Mouse (Mus musculus) 3134 (cell line): ENCODE results near the gene Ccr4.

Source experiments
- DNase-seq: peaks from one replicate; pipeline ENCODE4 v3.0.0-alpha.2; 2011; ENCODE audit warnings: low spot score; ENCODE audit not compliant: insufficient read length; ENCODE audit errors: extremely low read depth

The Ccr4 gene

GRCm38 (mm10) chr9:114504816-114505215 lies at the start of gene Ccr4:
Gene Ccr4, minus strand, starts transcription at chr9:114504916.
- DNase-seq: no peak

DNA sequence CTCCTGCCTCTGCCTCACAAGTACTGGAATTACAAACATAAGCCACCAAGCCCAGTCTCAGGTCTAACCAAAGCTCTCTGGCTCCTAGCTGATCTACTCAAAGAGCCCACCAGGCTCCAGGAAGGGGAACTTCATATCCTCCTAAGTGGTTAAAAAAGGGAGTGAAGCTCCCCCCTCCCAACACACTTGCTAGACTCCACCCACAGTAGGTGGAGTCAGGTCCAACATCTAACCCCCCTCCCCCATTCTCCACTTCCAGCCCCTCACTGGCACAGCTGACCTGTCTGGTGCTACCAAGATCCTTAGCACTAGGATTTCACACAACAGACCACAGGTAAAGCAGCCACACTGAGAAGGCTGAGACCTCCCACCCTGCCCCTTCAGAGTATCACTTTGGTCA lies 49.1 kb upstream of the Ccr4 start:
- no peak for DNase-seq

GRCm38 (mm10) chr9:114550033-114550432 lies 45.3 kb upstream of the Ccr4 start:
- DNase-seq: no peak

DNA sequence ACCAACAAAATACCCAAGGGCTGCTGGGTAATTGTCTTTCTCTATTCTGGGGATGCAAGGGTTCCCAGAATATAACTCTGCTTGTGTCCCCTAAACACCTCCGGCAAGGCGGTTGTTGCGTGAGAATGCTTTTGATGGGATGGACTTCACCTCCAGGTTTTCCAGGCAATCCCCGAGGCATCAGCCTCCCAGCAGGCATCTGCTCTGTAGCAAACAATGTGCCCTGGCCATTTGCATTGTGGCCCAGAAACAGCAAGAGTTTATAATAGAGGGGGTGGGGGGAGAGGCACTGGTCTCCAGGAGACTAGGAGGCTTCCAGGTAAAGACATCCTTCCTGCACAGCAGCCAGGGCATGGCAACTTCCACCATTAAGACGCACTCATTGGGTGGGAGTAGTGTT lies 44.4 kb upstream of the Ccr4 start:
- no peak for DNase-seq

GRCm38 (mm10) chr9:114548496-114548895 lies 43.8 kb upstream of the Ccr4 start:
- no peak for DNase-seq

DNA sequence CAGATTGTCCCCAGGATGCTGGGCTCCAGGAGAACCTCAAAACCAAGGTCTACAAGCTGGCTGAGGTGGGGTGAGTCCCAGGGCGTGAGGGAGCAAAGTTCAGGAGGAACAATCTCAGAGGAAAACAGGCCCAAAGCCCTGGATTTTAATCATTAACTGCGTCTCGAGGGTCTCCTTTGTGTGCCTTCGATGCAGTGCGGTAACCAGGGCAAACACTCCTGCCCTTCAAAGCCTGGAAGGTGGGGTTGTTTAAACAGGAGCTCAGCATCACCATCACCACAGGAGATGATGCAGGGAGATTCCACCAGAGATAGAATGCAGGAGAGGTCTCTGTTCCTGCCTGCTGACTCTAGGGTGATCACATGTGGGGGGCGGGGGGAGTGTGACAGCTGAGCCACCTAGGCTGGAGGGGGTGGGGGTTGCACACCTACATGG lies 42.9 kb upstream of the Ccr4 start:
- no peak for DNase-seq

- no peak for DNase-seq
Observed at GRCm38 (mm10) chr9:114546765-114547164, 42.0 kb upstream of the Ccr4 start.

DNA sequence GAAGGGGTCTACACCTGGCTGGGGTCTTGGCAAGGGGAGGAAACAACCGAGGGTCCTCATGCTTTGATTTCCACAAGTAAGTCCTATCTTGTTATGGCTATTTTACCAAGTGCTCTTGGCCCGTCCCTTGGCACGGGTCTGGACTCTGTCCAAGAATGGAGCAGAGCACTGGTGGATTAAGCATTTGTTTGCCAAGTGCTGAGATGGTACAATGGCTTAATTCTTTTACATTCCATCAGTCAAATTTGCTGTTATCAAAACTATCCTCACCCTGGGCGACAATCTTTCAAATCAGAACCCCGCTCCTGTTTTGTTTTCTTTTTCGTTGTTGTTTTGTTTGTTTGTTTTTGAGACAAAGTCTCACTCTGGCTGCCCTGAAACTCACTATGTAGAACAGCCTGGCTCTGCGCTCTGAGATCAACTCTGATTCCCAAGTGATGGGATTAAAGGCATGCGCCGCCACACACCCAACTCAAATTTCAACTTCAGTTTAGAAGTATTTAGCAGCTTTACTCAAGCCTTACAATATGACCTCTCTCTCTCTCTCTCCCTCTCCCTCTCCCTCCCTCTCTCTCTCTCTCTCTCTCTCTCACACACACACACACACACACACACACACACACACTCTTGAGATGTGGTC lies 40.2 kb upstream of the Ccr4 start:
- DNase-seq: no peak

GRCm38 (mm10) chr9:114543882-114544753 lies 39.4 kb upstream of the Ccr4 start:
- no peak for DNase-seq

GRCm38 (mm10) chr9:114541279-114541741 lies 36.6 kb upstream of the Ccr4 start:
- DNase-seq: no peak

- no peak for DNase-seq
Observed at GRCm38 (mm10) chr9:114538996-114539563, 34.4 kb upstream of the Ccr4 start.

DNA sequence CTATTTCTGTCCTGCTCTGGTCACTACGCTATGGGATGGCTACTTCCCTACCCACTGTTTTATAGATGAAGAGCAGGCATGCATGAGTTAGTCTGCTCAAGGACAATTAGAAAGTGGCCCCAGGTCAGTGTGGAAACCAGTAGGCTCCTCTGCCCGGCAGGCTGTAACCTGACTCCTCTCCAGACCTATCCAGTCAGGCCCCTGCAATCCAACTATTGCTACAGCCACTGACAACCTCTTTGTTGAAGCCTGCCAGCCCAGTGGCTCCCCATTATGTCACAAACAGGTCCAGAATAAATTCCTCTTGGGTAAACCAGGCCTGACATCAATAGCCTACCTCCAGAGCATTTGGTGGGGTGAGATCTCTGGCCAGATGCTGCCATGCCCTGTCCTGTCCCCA lies 31.9 kb upstream of the Ccr4 start:
- DNase-seq: no peak

GRCm38 (mm10) chr9:114534747-114535517 lies 30.2 kb upstream of the Ccr4 start:
- DNase-seq: no peak

DNA sequence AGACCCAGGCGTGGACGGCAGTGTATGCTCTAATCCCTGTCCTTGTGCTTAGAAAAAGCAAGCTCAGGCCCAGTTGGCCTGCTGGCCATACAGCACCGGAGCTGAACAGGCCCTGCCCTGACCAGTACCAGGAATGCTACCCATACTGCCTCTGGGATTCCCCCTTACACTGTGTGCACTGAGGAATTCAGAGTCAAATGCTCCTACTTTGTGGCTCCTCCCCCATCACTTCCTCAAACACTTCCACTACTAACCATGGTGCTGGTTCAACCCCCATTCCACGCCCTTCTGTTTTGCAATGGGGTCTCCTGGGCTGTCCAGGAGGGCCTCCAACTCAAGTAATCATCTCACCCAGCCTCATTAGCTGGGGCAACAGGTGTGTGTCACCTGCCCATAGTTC lies 29.1 kb upstream of the Ccr4 start:
- DNase-seq: no peak

GRCm38 (mm10) chr9:114531276-114531675 lies 26.6 kb upstream of the Ccr4 start:
- DNase-seq: no peak

GRCm38 (mm10) chr9:114528680-114529048 lies 23.9 kb upstream of the Ccr4 start:
- DNase-seq: no peak

DNA sequence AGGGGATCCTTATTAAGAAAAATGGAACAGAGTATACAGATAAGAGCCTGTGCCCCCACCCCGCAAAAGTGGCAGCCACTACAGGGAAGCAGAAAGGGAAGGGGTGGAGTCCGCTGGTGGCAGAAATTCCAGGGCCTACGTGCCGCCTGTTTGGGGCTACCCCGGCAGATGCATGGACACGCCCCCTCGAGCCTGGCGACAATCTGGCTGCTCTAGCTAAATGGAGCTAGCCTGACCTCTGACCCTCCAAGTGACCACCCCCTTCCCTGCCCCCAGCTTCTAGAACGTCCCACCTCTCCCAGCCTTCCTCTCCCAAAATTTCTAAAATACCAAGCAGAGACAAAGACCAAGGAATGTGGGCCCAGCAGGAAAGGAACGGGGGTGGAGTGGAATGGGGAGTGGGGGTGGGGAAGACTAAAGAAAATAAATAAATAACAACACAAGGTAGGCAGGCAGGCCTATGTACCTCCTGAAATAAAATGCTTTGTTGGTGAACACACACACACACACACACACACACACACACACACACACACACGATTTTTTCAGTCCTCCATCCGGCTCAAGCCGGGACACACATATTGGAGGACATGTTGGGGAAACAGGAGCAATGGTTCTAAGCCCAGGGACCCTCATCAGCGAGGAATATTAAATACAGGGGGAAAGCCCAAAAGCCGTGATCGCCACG lies 23.4 kb upstream of the Ccr4 start:
- peak; percentile 75 for DNase-seq

DNA sequence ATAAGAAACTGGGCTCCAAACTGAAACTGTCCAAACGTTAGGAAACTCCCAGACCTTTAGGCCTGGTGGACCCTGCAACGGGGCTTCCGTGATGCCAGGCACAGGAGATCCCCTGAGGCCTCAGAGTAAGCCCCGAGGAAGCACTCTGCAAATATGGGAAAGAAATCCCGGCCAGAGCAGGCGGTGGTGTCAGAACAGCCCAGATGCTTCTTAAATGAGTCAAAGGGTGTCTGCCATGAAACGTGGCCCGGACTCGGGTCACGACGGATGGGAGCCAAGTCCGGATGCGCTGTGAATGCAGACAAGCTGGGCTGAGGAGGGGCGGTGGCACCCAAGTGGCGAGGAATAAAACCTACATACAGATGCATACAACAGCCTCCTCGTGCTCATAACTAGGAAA lies 22.4 kb upstream of the Ccr4 start:
- peak; percentile 88 for DNase-seq

DNA sequence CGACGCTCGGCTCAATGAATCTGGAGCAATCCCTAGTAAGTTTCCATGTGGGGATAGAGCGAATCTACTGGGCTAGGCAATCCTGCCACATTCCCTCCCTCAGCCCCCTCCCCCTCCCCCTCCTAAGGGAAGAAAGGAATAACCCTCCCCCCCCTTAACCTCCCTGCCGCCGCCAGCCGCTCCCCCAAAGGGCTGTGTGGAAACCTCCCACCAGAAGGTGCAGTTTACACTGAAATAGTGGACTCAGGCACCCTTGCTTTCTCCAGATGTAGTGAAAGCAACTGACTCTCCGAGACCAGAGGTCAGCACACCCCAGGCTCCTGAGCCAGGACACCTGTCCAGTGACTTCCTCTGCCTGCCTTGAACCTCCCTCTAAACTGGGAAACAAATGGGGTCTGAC lies 21.9 kb upstream of the Ccr4 start:
- DNase-seq: peak; percentile 64

GRCm38 (mm10) chr9:114525891-114526290 lies 21.2 kb upstream of the Ccr4 start:
- peak; percentile 44 for DNase-seq
